Mouse (Mus musculus) heart, postnatal 0 days (tissue): ENCODE data around the gene Cnbd2.

Experiments
- CTCF ChIP-seq: IDR thresholded peaks from 2 replicates; pipeline ENCODE4 v1.5.1; 2016; ENCODE audit warnings: antibody characterized with exemption, control low read depth, low read depth
- EP300 ChIP-seq: IDR thresholded peaks from 2 replicates; pipeline ENCODE4 v1.6.1; 2016; ENCODE audit warnings: antibody characterized with exemption, low read depth

GRCm38 (mm10) chr2:156396096-156396495 lies 84.0 kb downstream of the Cnbd2 start:
- TF ChIP-seq CTCF (no peak), EP300 (no peak)
